Mouse (Mus musculus): ENCODE data around the gene Dusp9.

DNA sequence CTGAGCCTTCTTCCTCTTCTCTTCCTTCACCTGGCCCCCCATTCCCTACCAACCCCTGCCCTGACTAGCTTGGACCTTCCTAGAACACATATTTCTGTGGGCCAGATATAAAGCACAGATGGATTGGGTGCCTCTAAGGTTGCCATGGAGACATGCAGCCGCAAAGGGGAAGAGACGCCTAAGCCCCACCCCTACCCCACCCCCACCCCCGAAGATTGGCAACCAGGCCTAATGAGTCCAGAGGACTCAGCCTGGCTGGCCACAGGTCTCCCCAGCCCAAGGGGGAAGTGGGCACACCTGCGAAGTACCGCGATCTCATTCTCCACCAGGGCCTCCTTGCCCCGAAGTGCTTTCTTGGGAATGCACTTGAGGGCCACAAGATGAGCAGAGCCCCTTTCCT lies 19.2 kb downstream of the Dusp9 start:
- TF ChIP-seq CTCF (IDR thresholded peaks at IDR 0.05; ENCODE audit: extremely low read depth, insufficient read depth, low read length) (no peak), POLR2A (IDR thresholded peaks at IDR 0.05; ENCODE audit: extremely low read depth, insufficient read depth, low read length) (no peak)

Measured in cortical plate, adult 2 months (tissue).